Mouse (Mus musculus) spleen, adult 18-20 months (tissue): ENCODE data around the gene Il11.

ENCODE experiments used
- DNase-seq, 2 experiments: peaks; one replicate each; pipeline ENCODE4 v3.0.0; 2022; ENCODE audit warnings: mixed read lengths in 2 of 2

Il11 gene

GRCm38 (mm10) chr7:4788499-4789435, 6.1 kb upstream of the Il11 start:
- DNase-seq, result peak; percentile 32 to 60

- DNase-seq, result no peak
Observed at GRCm38 (mm10) chr7:4783667-4784268, 1.1 kb upstream of the Il11 start.

- no peak for DNase-seq
Observed at GRCm38 (mm10) chr7:4782130-4782529, 529 bp downstream of the Il11 start.

GRCm38 (mm10) chr7:4779921-4780320, 2.7 kb downstream of the Il11 start:
- no peak for DNase-seq

- DNase-seq, result no peak
Observed at GRCm38 (mm10) chr7:4777851-4778637, 4.6 kb downstream of the Il11 start.

- peak in 1 of 2 experiments; percentile 29 for DNase-seq
Observed at GRCm38 (mm10) chr7:4776861-4777830, 5.5 kb downstream of the Il11 start.

- DNase-seq, result no peak
Observed at GRCm38 (mm10) chr7:4776131-4776530, 6.5 kb downstream of the Il11 start.

- no peak for DNase-seq
Observed at GRCm38 (mm10) chr7:4771202-4771601, 11.5 kb downstream of the Il11 start, which contains the start of gene Fam71e2. Gene Fam71e2 (minus strand): TSS chr7:4771302.

GRCm38 (mm10) chr7:4764946-4765710, 17.5 kb downstream of the Il11 start:
- DNase-seq, result no peak

GRCm38 (mm10) chr7:4759670-4760069, 23.0 kb downstream of the Il11 start:
- DNase-seq, result no peak

- DNase-seq, result peak; percentile 50 to 55
Observed at GRCm38 (mm10) chr7:4752821-4753570, 29.7 kb downstream of the Il11 start, which contains the start of gene Cox6b2. Gene Cox6b2 (minus strand): TSS chr7:4753094.

- peak in 1 of 2 experiments; percentile 30 for DNase-seq
Observed at GRCm38 (mm10) chr7:4751971-4752820, 30.5 kb downstream of the Il11 start.

- no peak for DNase-seq
Observed at GRCm38 (mm10) chr7:4749169-4749568, 33.5 kb downstream of the Il11 start.

GRCm38 (mm10) chr7:4748321-4748720, 34.3 kb downstream of the Il11 start:
- DNase-seq, result no peak

- DNase-seq, result no peak
Observed at GRCm38 (mm10) chr7:4747156-4747899, 35.3 kb downstream of the Il11 start.

- DNase-seq, result no peak
Observed at GRCm38 (mm10) chr7:4746326-4746980, 36.2 kb downstream of the Il11 start.

- no peak for DNase-seq
Observed at GRCm38 (mm10) chr7:4744886-4745285, 37.8 kb downstream of the Il11 start.

- DNase-seq, result no peak
Observed at GRCm38 (mm10) chr7:4743354-4743753, 39.3 kb downstream of the Il11 start.
